Mouse (Mus musculus): ENCODE measurements around the gene Gm3417. TPM values are rescaled to one million over a fixed set of nuclear protein-coding genes. Genes with fewer than 3 reads are reported as not detected.
"Not testable (repeated sequence)": the region's sequence is repeated elsewhere in the genome, so short reads cannot be mapped to it uniquely, and the experiment has no call there.

The Gm3417 gene
- total and polyA plus RNA-seq, 2 experiments from 2014 or later = not detected

DNA sequence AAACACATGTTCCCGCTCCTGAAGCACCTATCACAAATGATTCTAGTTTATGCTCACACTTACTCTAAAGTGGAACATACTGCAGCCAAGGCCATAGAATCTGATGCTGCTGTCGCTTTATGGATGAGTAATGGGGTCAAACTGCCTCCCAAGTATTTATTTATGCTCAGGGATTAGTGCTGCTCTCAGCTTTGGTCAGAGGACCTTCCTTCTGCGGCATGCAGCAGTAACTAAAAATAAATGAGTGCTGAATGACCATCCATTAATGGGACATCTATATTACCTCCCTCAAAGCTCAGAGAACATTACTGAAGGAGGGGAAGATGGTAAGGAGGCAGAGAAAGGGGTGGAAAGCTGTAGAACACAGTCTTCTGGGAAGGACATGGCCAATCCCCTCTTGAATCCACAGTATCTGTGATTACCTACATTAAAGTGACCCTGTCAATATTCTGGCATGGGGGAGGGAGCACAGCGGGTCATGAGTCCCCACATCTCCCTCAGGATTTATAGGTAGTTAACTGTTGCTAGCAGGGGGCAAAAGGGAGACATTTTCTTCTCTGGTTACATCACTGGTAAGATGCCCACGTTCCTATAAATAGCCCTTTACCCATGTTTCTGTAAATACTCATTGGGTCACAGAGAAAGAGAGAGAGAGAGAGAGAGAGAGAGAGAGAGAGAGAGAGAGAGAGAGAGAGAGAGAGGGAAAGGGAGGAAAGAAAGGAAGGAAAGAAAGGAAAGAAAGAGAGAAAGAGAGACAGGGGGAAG, 42.6 kb downstream of the Gm3417 start:
- Histone ChIP-seq H3K9ac (replicated peaks; ENCODE audit: low read depth, low read length) (no peak overlapping the region), H3K4me3 (ENCODE audit: low read depth, low read length) (no peak overlapping the region), H3K36me3 (replicated peaks; ENCODE audit: control insufficient read depth, insufficient read depth, low read length) (no peaks in the 10 kb centered on the region), H3K4me1 (ENCODE audit: control insufficient read depth, insufficient read depth) (peaks cover 4% of the 10 kb centered on the region; the same call in 1 of the 2 replicates), H3K27me3 (ENCODE audit: control insufficient read depth, insufficient read depth, low read length) (no peaks in the 10 kb centered on the region), H3K27ac (ENCODE audit: low read depth) (0 out of 2 replicates have a peak overlapping the region, but pooled peaks have one; percentile 6), H3K9me3 (replicated peaks; ENCODE audit: control insufficient read depth, low read length) (no peaks in the 10 kb centered on the region), H3K4me2 (ENCODE audit: low read depth, low read length) (no peak overlapping the region)
- 58% methylated on average over 5 of the region's 5 CpGs for WGBS
- no peak for DNase-seq (ENCODE audit: low spot score)
- ATAC-seq (ENCODE audit: insufficient read depth, low read depth) = no peak; the same call in 1 of the 2 replicates
- TF ChIP-seq EP300 (IDR thresholded peaks at IDR 0.05; ENCODE audit: low read depth) = no peak
- TF ChIP-seq CTCF (IDR thresholded peaks at IDR 0.05; ENCODE audit: low read depth) = no peak

DNA sequence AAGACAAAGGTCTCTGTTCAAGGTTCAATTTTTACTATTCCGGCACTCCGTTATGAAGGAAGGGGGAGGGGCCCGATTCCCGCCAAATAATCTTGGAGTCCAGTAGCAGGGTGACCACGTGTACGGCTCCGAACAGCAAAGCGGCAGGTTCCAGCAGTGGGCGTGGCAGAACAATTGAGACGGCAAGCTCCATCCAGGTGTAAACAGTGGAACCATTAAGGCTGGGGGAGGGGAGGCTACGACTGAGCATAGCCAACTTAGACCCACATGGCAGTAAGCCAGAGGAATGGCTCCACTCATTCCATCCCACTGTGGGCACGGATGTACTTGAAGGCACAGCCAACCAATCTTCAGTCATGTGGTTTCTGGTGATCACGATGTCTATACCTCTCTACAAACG, 43.3 kb downstream of the Gm3417 start:
- WGBS = 75% methylated on average over 12 of the region's 14 CpGs

DNA sequence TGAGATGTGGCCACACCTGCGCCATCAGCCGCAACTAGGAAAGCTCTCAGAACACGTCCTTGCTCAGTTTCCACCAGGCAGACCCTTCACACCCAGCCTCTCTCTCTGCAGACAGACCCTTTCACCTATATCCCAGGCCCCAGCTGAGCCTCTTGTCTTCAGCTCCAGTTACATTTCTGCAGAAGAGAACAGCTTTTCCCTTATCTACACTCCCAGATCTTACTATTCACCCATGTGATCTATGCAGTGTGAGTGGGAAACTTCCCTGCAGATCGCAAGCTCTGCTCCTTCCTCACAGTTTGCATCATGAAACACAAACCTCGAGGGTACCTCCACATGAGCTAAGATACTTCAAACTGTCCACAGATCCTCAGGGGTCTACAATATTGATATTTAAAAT, 47.1 kb downstream of the Gm3417 start:
- Histone ChIP-seq H3K9me3 (replicated peaks; ENCODE audit: control insufficient read depth, low read length) (no peaks in the 10 kb centered on the region), H3K9ac (replicated peaks; ENCODE audit: low read depth, low read length) (no peak overlapping the region), H3K36me3 (replicated peaks; ENCODE audit: control insufficient read depth, insufficient read depth, low read length) (no peaks in the 10 kb centered on the region), H3K4me2 (ENCODE audit: low read depth, low read length) (no peak overlapping the region), H3K4me3 (ENCODE audit: low read depth, low read length) (no peak overlapping the region), H3K27ac (ENCODE audit: low read depth) (no peak overlapping the region), H3K27me3 (ENCODE audit: control insufficient read depth, insufficient read depth, low read length) (0 out of 2 replicates have a peak, but pooled peaks cover 2% of the 10 kb centered on the region), H3K4me1 (ENCODE audit: control insufficient read depth, insufficient read depth) (peaks cover 4% of the 10 kb centered on the region; the same call in 1 of the 2 replicates)
- 70% methylated on average over 5 of the region's 5 CpGs for WGBS
- no peak for ATAC-seq (ENCODE audit: insufficient read depth, low read depth)
- TF ChIP-seq EP300 (IDR thresholded peaks at IDR 0.05; ENCODE audit: low read depth) (no peak), CTCF (IDR thresholded peaks at IDR 0.05; ENCODE audit: low read depth) (no peak)
- DNase-seq (ENCODE audit: low spot score) = no peak

More for the DNA sequence above, 43.3 kb downstream of the Gm3417 start:
- H3K4me3 ChIP-seq (ENCODE audit: low read depth, low read length); H3K4me2 ChIP-seq (ENCODE audit: low read depth, low read length); H3K4me1 ChIP-seq (ENCODE audit: control insufficient read depth, insufficient read depth); DNase-seq (ENCODE audit: low spot score); ATAC-seq (ENCODE audit: insufficient read depth, low read depth); H3K27ac ChIP-seq (ENCODE audit: low read depth); H3K27me3 ChIP-seq (ENCODE audit: control insufficient read depth, insufficient read depth, low read length); H3K9ac ChIP-seq (replicated peaks; ENCODE audit: low read depth, low read length); H3K36me3 ChIP-seq (replicated peaks; ENCODE audit: control insufficient read depth, insufficient read depth, low read length); H3K9me3 ChIP-seq (replicated peaks; ENCODE audit: control insufficient read depth, low read length): not testable (repeated sequence)

DNA sequence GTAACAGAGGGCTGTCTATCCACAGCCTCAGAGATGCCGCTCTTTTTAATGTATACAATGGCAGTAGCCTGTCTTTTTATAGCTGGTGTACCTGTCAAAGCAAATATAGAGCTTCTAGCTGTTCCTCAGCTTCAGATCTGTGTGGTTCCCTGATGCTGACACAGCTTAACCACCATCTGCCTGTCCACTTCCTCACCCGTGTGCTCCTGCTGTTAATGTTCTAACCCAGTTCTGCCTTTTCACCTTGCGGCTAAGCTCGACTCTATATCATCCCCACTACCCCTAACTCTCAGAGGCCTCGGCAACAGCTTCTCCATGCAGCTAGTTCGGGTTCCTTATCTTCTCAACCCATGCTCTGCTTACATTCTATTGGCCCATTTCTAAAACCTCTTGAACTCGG, 47.9 kb downstream of the Gm3417 start:
- TF ChIP-seq CTCF (IDR thresholded peaks at IDR 0.05; ENCODE audit: low read depth) (no peak), EP300 (IDR thresholded peaks at IDR 0.05; ENCODE audit: low read depth) (no peak)
- no peak overlapping the region for H3K4me2 ChIP-seq (ENCODE audit: low read depth, low read length)

DNA sequence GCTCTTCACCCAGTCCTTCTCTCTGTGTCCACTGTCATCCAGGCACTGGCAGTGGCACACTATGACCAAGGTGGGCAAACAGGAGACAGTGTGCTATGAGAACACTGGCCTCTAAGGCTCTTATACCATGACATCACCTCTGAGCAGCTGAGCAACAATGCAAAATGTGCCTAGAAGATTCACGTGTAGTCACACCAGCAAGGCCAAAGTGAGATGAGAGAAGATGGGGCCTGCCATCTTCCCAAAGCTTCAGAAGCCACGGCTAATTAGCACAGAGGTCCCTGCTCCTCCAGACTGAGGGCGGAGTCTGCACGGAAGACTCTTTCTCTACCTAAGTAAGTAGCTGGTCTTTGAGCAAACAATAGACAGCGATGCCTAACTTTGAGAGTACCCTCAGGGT, 50.0 kb downstream of the Gm3417 start:
- TF ChIP-seq EP300 (IDR thresholded peaks at IDR 0.05; ENCODE audit: low read depth) = no peak
- TF ChIP-seq CTCF (IDR thresholded peaks at IDR 0.05; ENCODE audit: low read depth) = no peak
- WGBS = 68% methylated on average over 5 of the region's 5 CpGs
- Histone ChIP-seq H3K4me3 (ENCODE audit: low read depth, low read length) (no peak overlapping the region), H3K36me3 (replicated peaks; ENCODE audit: control insufficient read depth, insufficient read depth, low read length) (no peaks in the 10 kb centered on the region), H3K9ac (replicated peaks; ENCODE audit: low read depth, low read length) (no peak overlapping the region), H3K27me3 (ENCODE audit: control insufficient read depth, insufficient read depth, low read length) (0 out of 2 replicates have a peak, but pooled peaks cover 2% of the 10 kb centered on the region), H3K9me3 (replicated peaks; ENCODE audit: control insufficient read depth, low read length) (no peaks in the 10 kb centered on the region), H3K4me2 (ENCODE audit: low read depth, low read length) (no peak overlapping the region), H3K27ac (ENCODE audit: low read depth) (no peak overlapping the region), H3K4me1 (ENCODE audit: control insufficient read depth, insufficient read depth) (no peaks in the 10 kb centered on the region)
- DNase-seq (ENCODE audit: low spot score) (no peak), ATAC-seq (ENCODE audit: insufficient read depth, low read depth) (no peak)

More for the DNA sequence above, 47.9 kb downstream of the Gm3417 start:
- H3K9me3 ChIP-seq (replicated peaks; ENCODE audit: control insufficient read depth, low read length) = no peaks in the 10 kb centered on the region
- DNase-seq (ENCODE audit: low spot score) (no peak), ATAC-seq (ENCODE audit: insufficient read depth, low read depth) (no peak)
- no peak overlapping the region for H3K27ac ChIP-seq (ENCODE audit: low read depth)
- H3K9ac ChIP-seq (replicated peaks; ENCODE audit: low read depth, low read length) = no peak overlapping the region
- no peak overlapping the region for H3K4me3 ChIP-seq (ENCODE audit: low read depth, low read length)
- 65% methylated on average over 7 of the region's 7 CpGs for WGBS
- H3K36me3 ChIP-seq (replicated peaks; ENCODE audit: control insufficient read depth, insufficient read depth, low read length) = no peaks in the 10 kb centered on the region
- no peaks in the 10 kb centered on the region for H3K4me1 ChIP-seq (ENCODE audit: control insufficient read depth, insufficient read depth)
- 0 out of 2 replicates have a peak, but pooled peaks cover 2% of the 10 kb centered on the region for H3K27me3 ChIP-seq (ENCODE audit: control insufficient read depth, insufficient read depth, low read length)

Data from heart, postnatal 0 days (tissue).